Mouse (Mus musculus) neural tube, embryonic 13.5 days (tissue): ENCODE results near the gene Pcbp4. TPM values are rescaled to one million over a fixed set of nuclear protein-coding genes. Genes with fewer than 3 reads are reported as not detected.
A peak's percentile ranks its signal among the peaks of the same experiment; 100 is the strongest.
"Not testable (repeated sequence)": the region's sequence is repeated elsewhere in the genome, so short reads cannot be mapped to it uniquely, and the experiment has no call there.

Experiments used
- ATAC-seq: fragments of 200-750 bp; cut with Nextera tagmentation; 2 replicates; pipeline ENCODE4 v1.8.0; 2017; ENCODE audit warnings: low read depth, mild to moderate bottlenecking, moderate TSS enrichment, moderate library complexity
- H3K27ac ChIP-seq: fragments of 300-500 bp; sonication (generic); replicated peaks from 2 replicates; pipeline ENCODE4 v1.5.1; 2015; ENCODE audit warnings: moderate library complexity, mild to moderate bottlenecking, inconsistent platforms
- H3K27me3 ChIP-seq: fragments of 300-500 bp; sonication (generic); 2 replicates; pipeline ENCODE4 v1.6.1; 2015; ENCODE audit warnings: mild to moderate bottlenecking, inconsistent platforms
- H3K36me3 ChIP-seq: fragments of 300-500 bp; sonication (generic); 2 replicates; pipeline ENCODE4 v1.6.1; 2015; ENCODE audit warnings: mild to moderate bottlenecking, inconsistent platforms
- H3K4me1 ChIP-seq: fragments of 300-500 bp; sonication (generic); replicated peaks from 2 replicates; pipeline ENCODE4 v1.6.1; 2015; ENCODE audit warnings: inconsistent platforms
- H3K4me2 ChIP-seq: fragments of 300-500 bp; sonication (generic); 2 replicates; pipeline ENCODE4 v1.6.1; 2015; ENCODE audit warnings: inconsistent platforms, mild to moderate bottlenecking, moderate library complexity
- H3K4me3 ChIP-seq: fragments of 300-500 bp; sonication (generic); 2 replicates; pipeline ENCODE4 v1.5.1; 2015; ENCODE audit warnings: mild to moderate bottlenecking, inconsistent platforms
- H3K9ac ChIP-seq: fragments of 300-500 bp; sonication (generic); 2 replicates; pipeline ENCODE4 v1.6.1; 2015; ENCODE audit warnings: moderate library complexity, mild to moderate bottlenecking, inconsistent platforms
- H3K9me3 ChIP-seq: fragments of 300-500 bp; sonication (generic); 2 replicates; pipeline ENCODE4 v1.6.1; 2016; ENCODE audit warnings: inconsistent platforms
- WGBS: fragments of 180-500 bp; shearing (Covaris S2); methylation state at CpG from one replicate; pipeline ENCODE4 v1.1.7; 2015; 5-methylcytosine and 5-hydroxymethylcytosine counted together
- polyA plus RNA-seq: library from polyadenylated mRNA; unstranded; fragments of >200 nt; fragmentation: Nextera tagmentation; extraction: Ambion mirVana; gene quantifications from 2 replicates; pipeline ENCODE4 v1.2.1, GENCODE M21; 2015

Gene Pcbp4
- polyA plus RNA-seq, 1 experiment from 2014 or later, result 262 TPM

- H3K27me3 ChIP-seq, result no peaks in the 10 kb centered on the region
- peak overlapping the region; percentile 18; the same call in 1 of the 2 replicates for H3K27ac ChIP-seq
- H3K9me3 ChIP-seq, result no peaks in the 10 kb centered on the region
- 0 out of 2 replicates have a peak overlapping the region, but pooled peaks have one; percentile 0 for H3K4me3 ChIP-seq
- ATAC-seq, result peak; percentile 46
- H3K36me3 ChIP-seq, result peaks cover 14% of the 10 kb centered on the region
- H3K4me1 ChIP-seq, result peaks cover 46% of the 10 kb centered on the region
- 37% methylated on average over 16 of the region's 16 CpGs for WGBS
- peak overlapping the region; percentile 26 for H3K4me2 ChIP-seq
- H3K9ac ChIP-seq, result peak overlapping the region; percentile 28
Measured at GRCm38 (mm10) chr9:106476002-106476923, 23.2 kb downstream of the Pcbp4 start.

- H3K9me3 ChIP-seq, result no peaks in the 10 kb centered on the region
- peak within 1 kb of the TSS; percentile 79 for H3K9ac ChIP-seq
- no peaks in the 10 kb centered on the region for H3K27me3 ChIP-seq
- peak within 1 kb of the TSS; percentile 18; the same call in 1 of the 2 replicates for H3K27ac ChIP-seq
- H3K36me3 ChIP-seq, result peaks cover 20% of the 10 kb centered on the region
- peak within 1 kb of the TSS; percentile 67 for H3K4me3 ChIP-seq
- peak within 1 kb of the TSS; percentile 99 for H3K4me2 ChIP-seq
- ATAC-seq, result peak; percentile 98
- peaks cover 41% of the 10 kb centered on the region for H3K4me1 ChIP-seq
- 0% methylated on average over 41 of the region's 41 CpGs for WGBS
Measured at GRCm38 (mm10) chr9:106476924-106477484, 23.9 kb downstream of the Pcbp4 start, which contains the start of gene Parp3. Gene Parp3 (minus strand): TSS chr9:106476949.

GRCm38 (mm10) chr9:106477649-106478048 lies 24.6 kb downstream of the Pcbp4 start:
- Histone ChIP-seq H3K9ac (peak overlapping the region; percentile 79), H3K4me3 (peak overlapping the region; percentile 67), H3K4me2 (peak overlapping the region; percentile 99), H3K36me3 (peaks cover 23% of the 10 kb centered on the region), H3K27ac (no peak overlapping the region), H3K9me3 (no peaks in the 10 kb centered on the region), H3K27me3 (no peaks in the 10 kb centered on the region), H3K4me1 (peaks cover 38% of the 10 kb centered on the region)
- ATAC-seq, result no peak
- WGBS, result 5% methylated on average over 16 of the region's 16 CpGs

- H3K36me3 ChIP-seq, result peaks cover 27% of the 10 kb centered on the region
- no peak for ATAC-seq
- H3K27me3 ChIP-seq, result no peaks in the 10 kb centered on the region
- H3K27ac ChIP-seq, result no peak overlapping the region
- no peaks in the 10 kb centered on the region for H3K9me3 ChIP-seq
- peak overlapping the region; percentile 99 for H3K4me2 ChIP-seq
- WGBS, result 84% methylated on average over 9 of the region's 9 CpGs
- H3K9ac ChIP-seq, result peak overlapping the region; percentile 79
- H3K4me3 ChIP-seq, result peak overlapping the region; percentile 67
- H3K4me1 ChIP-seq, result peaks cover 38% of the 10 kb centered on the region
Measured at GRCm38 (mm10) chr9:106478101-106478500, 25.0 kb downstream of the Pcbp4 start.

GRCm38 (mm10) chr9:106480541-106480940 lies 27.4 kb downstream of the Pcbp4 start:
- no peak overlapping the region for H3K4me2 ChIP-seq
- peaks cover 28% of the 10 kb centered on the region for H3K4me1 ChIP-seq
- no peak overlapping the region for H3K4me3 ChIP-seq
- no peak for ATAC-seq
- no peaks in the 10 kb centered on the region for H3K9me3 ChIP-seq
- peaks cover 52% of the 10 kb centered on the region for H3K36me3 ChIP-seq
- WGBS, result 95% methylated on average over 7 of the region's 7 CpGs
- H3K27ac ChIP-seq, result no peak overlapping the region
- no peak overlapping the region for H3K9ac ChIP-seq
- H3K27me3 ChIP-seq, result no peaks in the 10 kb centered on the region

- H3K36me3 ChIP-seq, result peaks cover 57% of the 10 kb centered on the region
- H3K27ac ChIP-seq, result no peak overlapping the region
- H3K9ac ChIP-seq, result no peak overlapping the region
- no peaks in the 10 kb centered on the region for H3K9me3 ChIP-seq
- H3K27me3 ChIP-seq, result no peaks in the 10 kb centered on the region
- no peak overlapping the region for H3K4me3 ChIP-seq
- H3K4me1 ChIP-seq, result peaks cover 25% of the 10 kb centered on the region
- H3K4me2 ChIP-seq, result no peak overlapping the region
- no peak for ATAC-seq
- 97% methylated on average over 15 of the region's 15 CpGs for WGBS
Measured at GRCm38 (mm10) chr9:106481075-106481474, 28.0 kb downstream of the Pcbp4 start.

- 93% methylated on average over 13 of the region's 13 CpGs for WGBS
- no peak for ATAC-seq
- Histone ChIP-seq H3K27ac (no peak overlapping the region), H3K27me3 (no peaks in the 10 kb centered on the region), H3K36me3 (peaks cover 62% of the 10 kb centered on the region), H3K9ac (no peak overlapping the region), H3K4me3 (no peak overlapping the region), H3K4me1 (peaks cover 19% of the 10 kb centered on the region), H3K4me2 (no peak overlapping the region), H3K9me3 (no peaks in the 10 kb centered on the region)
Measured at GRCm38 (mm10) chr9:106481676-106482075, 28.6 kb downstream of the Pcbp4 start.

GRCm38 (mm10) chr9:106482578-106483115 lies 29.6 kb downstream of the Pcbp4 start:
- Histone ChIP-seq H3K36me3 (peaks cover 62% of the 10 kb centered on the region), H3K9me3 (no peaks in the 10 kb centered on the region), H3K27me3 (no peaks in the 10 kb centered on the region), H3K4me1 (peaks cover 15% of the 10 kb centered on the region), H3K4me2 (no peak overlapping the region), H3K9ac (no peak overlapping the region), H3K27ac (no peak overlapping the region), H3K4me3 (no peak overlapping the region)
- WGBS, result 87% methylated on average over 17 of the region's 17 CpGs
- no peak for ATAC-seq

GRCm38 (mm10) chr9:106483136-106483535 lies 30.0 kb downstream of the Pcbp4 start:
- peaks cover 62% of the 10 kb centered on the region for H3K36me3 ChIP-seq
- H3K27ac ChIP-seq, result no peak overlapping the region
- H3K4me2 ChIP-seq, result no peak overlapping the region
- peaks cover 10% of the 10 kb centered on the region for H3K4me1 ChIP-seq
- no peak for ATAC-seq
- H3K9me3 ChIP-seq, result no peaks in the 10 kb centered on the region
- no peak overlapping the region for H3K4me3 ChIP-seq
- H3K9ac ChIP-seq, result no peak overlapping the region
- no peaks in the 10 kb centered on the region for H3K27me3 ChIP-seq
- WGBS, result 97% methylated on average over 10 of the region's 10 CpGs

GRCm38 (mm10) chr9:106483606-106484005 lies 30.5 kb downstream of the Pcbp4 start:
- H3K27ac ChIP-seq, result no peak overlapping the region
- no peak overlapping the region for H3K9ac ChIP-seq
- peaks cover 62% of the 10 kb centered on the region for H3K36me3 ChIP-seq
- WGBS, result 95% methylated on average over 17 of the region's 17 CpGs
- H3K4me1 ChIP-seq, result peaks cover 6% of the 10 kb centered on the region; the same call in 1 of the 2 replicates
- ATAC-seq, result no peak
- no peaks in the 10 kb centered on the region for H3K9me3 ChIP-seq
- H3K4me3 ChIP-seq, result no peak overlapping the region
- no peak overlapping the region for H3K4me2 ChIP-seq
- H3K27me3 ChIP-seq, result no peaks in the 10 kb centered on the region

GRCm38 (mm10) chr9:106485076-106485475 lies 32.0 kb downstream of the Pcbp4 start:
- no peak for ATAC-seq
- H3K36me3 ChIP-seq, result peaks cover 57% of the 10 kb centered on the region
- no peaks in the 10 kb centered on the region for H3K9me3 ChIP-seq
- H3K27ac ChIP-seq, result no peak overlapping the region
- H3K4me3 ChIP-seq, result no peak overlapping the region
- no peaks in the 10 kb centered on the region for H3K27me3 ChIP-seq
- 84% methylated on average over 10 of the region's 10 CpGs for WGBS
- H3K4me1 ChIP-seq, result no peaks in the 10 kb centered on the region
- no peak overlapping the region for H3K9ac ChIP-seq
- no peak overlapping the region for H3K4me2 ChIP-seq

GRCm38 (mm10) chr9:106487602-106488001 lies 34.5 kb downstream of the Pcbp4 start:
- H3K9me3 ChIP-seq, H3K27ac ChIP-seq, ATAC-seq, H3K4me1 ChIP-seq, H3K4me3 ChIP-seq, H3K9ac ChIP-seq, H3K27me3 ChIP-seq, H3K4me2 ChIP-seq: not testable (repeated sequence)
- WGBS, result 83% methylated on average over 6 of the region's 6 CpGs
- H3K36me3 ChIP-seq, result peaks cover 40% of the 10 kb centered on the region
